Mouse (Mus musculus) cerebellum, adult 9-11 months (tissue): ENCODE measurements around the gene Hbb-bs.
"Not testable (repeated sequence)": the region's sequence is repeated elsewhere in the genome, so short reads cannot be mapped to it uniquely, and the experiment has no call there.

Experiments
- DNase-seq: peaks from one replicate; pipeline ENCODE4 v3.0.0; 2022

The Hbb-bs gene

DNA sequence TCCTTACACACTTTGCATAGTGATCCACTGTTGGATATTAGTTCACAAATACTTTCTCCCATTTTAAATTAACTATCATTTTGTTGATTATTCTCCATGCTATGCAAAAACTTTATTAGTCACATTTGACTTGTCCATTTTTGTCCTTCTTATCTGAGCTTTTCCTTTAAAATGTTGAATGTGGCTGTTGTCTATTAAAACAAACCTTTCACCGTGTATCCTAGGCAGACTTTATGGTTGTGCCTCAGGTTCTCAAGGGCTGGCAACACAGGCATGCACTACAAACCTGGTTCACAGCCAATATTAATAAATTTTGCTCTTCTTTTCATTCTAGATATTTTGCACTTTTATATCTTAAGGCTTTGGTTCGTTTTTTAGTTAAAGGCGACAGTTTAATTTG is 17.1 kb downstream of the Hbb-bs start:
- DNase-seq: no peak

DNA sequence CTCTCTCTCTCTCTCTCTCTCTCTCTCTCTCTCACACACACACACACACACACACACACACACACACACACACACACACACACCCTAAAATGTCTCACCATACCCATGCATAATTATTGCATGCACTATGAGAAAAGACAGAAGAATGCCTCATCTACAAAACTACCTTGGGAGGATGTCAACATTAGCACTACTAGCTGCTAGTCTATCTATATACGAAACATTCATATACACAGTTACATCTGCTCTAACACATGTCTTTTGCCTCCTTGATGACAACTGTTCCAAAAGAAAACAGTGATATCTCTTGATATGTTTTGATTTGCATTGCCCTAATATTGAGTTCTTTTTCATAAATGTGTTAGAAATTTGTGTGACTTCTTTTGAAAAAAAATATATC is 17.6 kb downstream of the Hbb-bs start:
- no peak for DNase-seq

DNA sequence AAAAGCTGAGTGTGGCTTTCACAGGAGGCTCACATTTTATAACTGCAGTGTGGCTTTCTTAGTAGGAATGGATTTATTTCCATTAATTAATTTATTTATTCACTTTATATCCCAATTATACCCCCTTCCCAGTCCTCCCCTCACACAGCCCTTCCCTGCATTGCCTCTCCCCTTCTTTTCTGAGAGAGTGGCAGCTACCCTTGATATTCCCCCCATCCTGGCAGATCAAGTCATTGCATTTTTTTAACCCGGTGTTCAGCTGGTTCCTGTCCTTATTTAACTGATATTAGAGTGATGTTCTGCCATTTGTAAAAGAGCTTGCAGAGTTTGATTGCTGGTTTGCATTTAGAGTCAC is 18.1 kb downstream of the Hbb-bs start:
- no peak for DNase-seq

DNA sequence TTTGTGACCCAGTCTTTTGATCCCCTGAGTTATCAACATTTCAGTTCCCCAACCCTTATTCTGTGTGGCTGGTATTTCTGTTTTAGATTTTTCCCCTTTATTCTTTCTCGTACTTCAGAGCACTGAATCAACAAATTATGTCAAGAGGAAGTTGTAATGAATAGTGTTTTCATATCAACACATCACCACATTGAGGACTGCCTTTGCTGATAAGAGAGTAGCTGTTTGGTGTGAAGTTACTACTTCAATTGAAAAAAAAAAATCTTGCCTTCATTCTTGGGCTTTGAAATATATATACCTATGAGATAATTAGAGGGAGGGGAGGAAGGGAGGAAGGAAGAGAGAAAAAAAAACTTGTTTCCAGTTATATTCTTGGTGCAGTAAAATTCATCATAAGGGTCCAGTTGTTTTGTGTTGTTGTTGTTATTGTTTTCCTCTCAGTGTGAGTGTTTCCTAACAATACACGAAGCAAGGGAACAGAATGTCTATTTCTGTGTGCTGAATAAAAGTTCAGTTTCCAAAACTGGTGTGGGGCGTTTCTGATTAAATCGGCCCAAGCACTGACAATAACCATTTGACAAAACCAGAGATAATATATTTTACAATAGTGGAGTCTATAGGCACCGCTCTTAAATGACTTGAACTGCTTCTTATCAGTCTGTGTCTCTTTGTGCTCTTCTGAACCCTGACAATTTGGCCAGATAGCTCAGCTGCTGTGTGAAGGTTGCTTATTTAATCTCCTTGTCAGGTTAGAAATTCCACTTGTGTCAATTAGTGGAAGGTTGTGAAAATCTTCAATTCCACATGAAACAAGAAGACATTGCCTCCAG is 18.7 kb downstream of the Hbb-bs start:
- DNase-seq: no peak

DNA sequence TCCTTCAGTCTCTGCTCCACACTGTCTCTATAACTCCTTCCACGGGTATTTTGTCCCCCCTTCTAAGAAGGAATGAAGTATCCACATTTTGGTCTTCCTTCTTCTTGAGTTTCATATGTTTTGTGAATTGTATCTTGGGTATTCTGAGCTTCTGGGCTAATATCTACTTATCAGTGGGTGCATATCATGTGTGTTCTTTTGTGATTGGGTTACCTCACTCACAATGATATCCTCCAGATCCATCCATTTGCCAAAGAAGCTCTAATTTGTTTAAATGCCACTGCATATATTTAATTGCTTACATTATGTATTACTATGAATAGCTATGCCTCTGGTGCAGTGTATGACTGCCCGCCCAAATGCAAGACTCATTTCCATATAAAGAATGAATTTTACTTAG is 19.8 kb downstream of the Hbb-bs start:
- not testable (repeated sequence) for DNase-seq

DNA sequence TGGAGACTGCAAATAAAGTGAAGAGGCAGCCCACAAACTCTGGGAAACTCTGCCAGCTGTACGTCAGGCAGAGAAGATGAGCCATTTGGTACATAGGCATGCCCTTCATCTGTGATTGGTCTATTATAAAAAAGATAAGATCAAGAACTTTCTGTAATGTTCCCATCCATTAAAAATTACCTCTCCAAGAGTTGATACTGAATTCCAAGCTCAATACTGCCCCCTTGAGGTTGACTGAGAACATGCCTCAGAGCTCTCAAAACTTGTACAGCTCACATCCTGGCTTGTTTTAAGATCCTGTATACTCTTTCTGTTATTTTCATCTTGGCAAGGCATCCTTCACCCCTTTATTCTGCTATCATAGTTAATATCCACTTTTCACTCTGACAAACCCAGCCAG is 21.0 kb downstream of the Hbb-bs start:
- no peak for DNase-seq

DNA sequence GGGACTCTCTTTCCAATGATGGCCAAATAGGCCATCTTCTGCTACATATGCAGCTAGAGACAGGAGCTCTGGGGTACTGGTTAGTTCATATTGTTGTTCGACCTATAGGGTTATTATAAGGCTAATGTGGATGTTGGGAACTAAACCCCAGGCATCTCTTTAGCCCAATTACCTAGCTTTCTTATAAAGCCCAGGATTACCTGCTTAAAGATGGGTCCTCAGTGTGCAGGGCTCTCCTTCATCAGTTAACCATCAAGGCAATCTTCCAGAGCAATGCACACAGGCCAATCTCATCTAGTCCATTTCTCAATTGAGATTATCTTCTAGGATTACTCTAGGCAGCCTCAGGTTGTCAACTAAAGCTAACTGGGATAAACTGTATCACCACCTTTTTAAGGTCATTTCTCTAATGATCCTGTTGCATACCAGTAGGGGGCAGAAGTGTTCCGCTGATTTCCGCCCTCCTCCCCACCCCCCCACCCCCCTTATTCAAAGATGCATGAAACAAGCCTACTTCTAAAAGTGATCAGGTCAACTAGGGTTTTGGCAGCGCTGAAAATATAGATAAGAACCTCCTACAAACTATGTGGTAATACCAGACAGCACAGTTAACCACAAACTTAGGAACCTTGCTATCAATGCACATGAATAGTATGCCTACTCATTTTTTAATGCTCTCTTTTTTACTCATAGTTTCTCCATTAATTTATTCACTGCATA is 35.1 kb downstream of the Hbb-bs start:
- DNase-seq: no peak

DNA sequence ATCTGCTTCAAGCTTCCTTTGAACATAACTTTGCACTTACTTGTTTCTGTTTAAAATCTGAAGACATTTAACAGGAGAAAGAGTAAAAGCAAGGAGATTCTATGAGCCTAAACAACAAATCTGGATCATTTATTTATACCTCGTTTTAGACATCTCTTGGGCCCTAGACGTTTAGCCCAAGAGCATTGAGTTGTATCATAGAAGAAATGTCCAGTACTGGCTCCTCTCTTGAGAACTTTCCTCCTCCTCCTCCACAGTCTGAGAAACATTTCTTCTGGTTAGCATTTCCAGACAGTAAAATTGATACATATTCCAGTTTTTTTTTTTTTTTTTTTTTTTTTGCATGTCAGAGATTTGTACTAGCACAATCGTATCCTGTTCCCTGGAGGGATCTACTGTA is 36.2 kb downstream of the Hbb-bs start, which contains the start of gene Olfr67:
Olfr67 (minus strand) TSS at position 101 of the 400 bp plus-strand sequence.
- DNase-seq: no peak

DNA sequence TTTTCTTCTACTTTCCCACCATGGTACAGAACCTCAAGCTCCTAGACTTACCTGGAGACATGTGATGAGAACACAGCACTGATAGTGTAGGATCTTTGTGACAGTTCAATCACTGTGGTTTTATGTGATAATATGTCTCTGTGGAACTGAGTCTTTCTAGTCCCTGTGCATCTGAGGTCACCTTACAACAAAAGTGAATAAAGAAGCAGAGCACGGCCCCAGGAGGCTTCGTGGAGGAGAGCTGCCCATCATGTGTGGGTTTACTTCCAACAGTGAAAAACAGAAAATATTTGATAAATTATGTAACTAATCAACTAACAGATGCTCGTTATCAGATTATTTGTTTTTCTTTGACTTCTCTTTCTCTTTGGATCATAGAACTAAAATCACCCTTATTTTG is 48.3 kb downstream of the Hbb-bs start, which contains the start of gene Olfr68:
Olfr68 (minus strand) TSS at position 101 of the 400 bp plus-strand sequence.
- DNase-seq: no peak

DNA sequence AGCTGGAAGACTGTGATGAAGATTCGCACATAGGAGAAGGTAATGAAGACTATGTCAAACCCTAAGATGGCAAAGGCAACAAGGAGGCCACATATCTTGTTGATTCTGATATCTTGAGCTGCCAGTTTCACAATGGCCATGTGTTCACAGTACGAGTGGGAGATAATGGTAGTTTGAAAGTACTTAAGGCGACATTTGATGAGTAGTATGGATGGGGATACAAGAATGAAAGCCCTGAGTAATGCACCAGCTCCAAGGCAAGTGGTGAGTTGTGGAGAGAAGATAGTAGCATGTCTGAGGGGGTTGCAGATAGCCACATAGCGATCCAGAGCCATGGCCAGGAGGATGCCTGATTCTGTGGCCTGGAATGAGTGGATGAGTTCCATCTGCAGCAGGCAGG is 50.2 kb downstream of the Hbb-bs start:
- DNase-seq: not testable (repeated sequence)
